Mouse (Mus musculus): Measurements from ENCODE around the gene Gpatch2. TPM values are rescaled to one million over a fixed set of nuclear protein-coding genes. Genes with fewer than 3 reads are reported as not detected.

Gpatch2 gene
- polyA plus RNA-seq, 1 experiment from 2014 or later, result 11.9 TPM

GRCm38 (mm10) chr1:187356904-187357303, 141.6 kb downstream of the Gpatch2 start:
- no peak overlapping the region for H3K27ac ChIP-seq (ENCODE audit: low read length)
- ATAC-seq (no peak), DNase-seq (ENCODE audit: low spot score) (no peak)
- no peak overlapping the region for H3K4me3 ChIP-seq (ENCODE audit: low read depth, low read length)
- no peaks in the 10 kb centered on the region for H3K27me3 ChIP-seq (replicated peaks; ENCODE audit: insufficient read depth, low read length)
- H3K9ac ChIP-seq (replicated peaks; ENCODE audit: low read depth), result no peak overlapping the region
- no peak for TF ChIP-seq EP300 (IDR thresholded peaks at IDR 0.05)
- no peak for TF ChIP-seq CTCF (IDR thresholded peaks at IDR 0.05)
- no peaks in the 10 kb centered on the region for H3K36me3 ChIP-seq (ENCODE audit: insufficient read depth, low read length)
- H3K4me2 ChIP-seq (replicated peaks; ENCODE audit: low read depth, low read length), result no peak overlapping the region
- H3K9me3 ChIP-seq (ENCODE audit: low read length), result no peaks in the 10 kb centered on the region
- 89% methylated on average over 8 of the region's 8 CpGs for WGBS
- H3K4me1 ChIP-seq (ENCODE audit: insufficient read depth, low read depth, low read length), result no peaks in the 10 kb centered on the region

- H3K4me1 ChIP-seq (ENCODE audit: insufficient read depth, low read depth, low read length), result no peaks in the 10 kb centered on the region
- WGBS, result 38% methylated on average over 3 of the region's 3 CpGs
- TF ChIP-seq CTCF (IDR thresholded peaks at IDR 0.05) (peak; percentile 9; the same call in 1 of the 2 replicates), EP300 (IDR thresholded peaks at IDR 0.05) (no peak)
- H3K4me2 ChIP-seq (replicated peaks; ENCODE audit: low read depth, low read length), result no peak overlapping the region
- no peak for DNase-seq (ENCODE audit: low spot score)
- no peak overlapping the region for H3K27ac ChIP-seq (ENCODE audit: low read length)
- H3K9ac ChIP-seq (replicated peaks; ENCODE audit: low read depth), result no peak overlapping the region
- ATAC-seq, result no peak
- H3K4me3 ChIP-seq (ENCODE audit: low read depth, low read length), result no peak overlapping the region
- H3K9me3 ChIP-seq (ENCODE audit: low read length), result no peaks in the 10 kb centered on the region
- H3K27me3 ChIP-seq (replicated peaks; ENCODE audit: insufficient read depth, low read length), result no peaks in the 10 kb centered on the region
- no peaks in the 10 kb centered on the region for H3K36me3 ChIP-seq (ENCODE audit: insufficient read depth, low read length)
Measured at GRCm38 (mm10) chr1:187360240-187360639, 144.9 kb downstream of the Gpatch2 start.

- Histone ChIP-seq H3K9me3 (ENCODE audit: low read length) (no peaks in the 10 kb centered on the region), H3K4me1 (ENCODE audit: insufficient read depth, low read depth, low read length) (no peaks in the 10 kb centered on the region), H3K27ac (ENCODE audit: low read length) (no peak overlapping the region), H3K9ac (replicated peaks; ENCODE audit: low read depth) (no peak overlapping the region), H3K4me3 (ENCODE audit: low read depth, low read length) (no peak overlapping the region), H3K36me3 (ENCODE audit: insufficient read depth, low read length) (no peaks in the 10 kb centered on the region), H3K4me2 (replicated peaks; ENCODE audit: low read depth, low read length) (no peak overlapping the region), H3K27me3 (replicated peaks; ENCODE audit: insufficient read depth, low read length) (no peaks in the 10 kb centered on the region)
- TF ChIP-seq CTCF (IDR thresholded peaks at IDR 0.05) (no peak), EP300 (IDR thresholded peaks at IDR 0.05) (no peak)
- 84% methylated on average over 5 of the region's 5 CpGs for WGBS
- DNase-seq (ENCODE audit: low spot score) (no peak), ATAC-seq (no peak)
Measured at GRCm38 (mm10) chr1:187362536-187362935, 147.2 kb downstream of the Gpatch2 start.

- WGBS, result 71% methylated on average over 3 of the region's 3 CpGs
- DNase-seq (ENCODE audit: low spot score), result no peak
- H3K27ac ChIP-seq (ENCODE audit: low read length), result no peak overlapping the region
- H3K27me3 ChIP-seq (replicated peaks; ENCODE audit: insufficient read depth, low read length), result no peaks in the 10 kb centered on the region
- H3K4me3 ChIP-seq (ENCODE audit: low read depth, low read length), result no peak overlapping the region
- H3K36me3 ChIP-seq (ENCODE audit: insufficient read depth, low read length), result no peaks in the 10 kb centered on the region
- ATAC-seq, result no peak
- no peak overlapping the region for H3K4me2 ChIP-seq (replicated peaks; ENCODE audit: low read depth, low read length)
- H3K4me1 ChIP-seq (ENCODE audit: insufficient read depth, low read depth, low read length), result no peaks in the 10 kb centered on the region
- TF ChIP-seq CTCF (IDR thresholded peaks at IDR 0.05) (no peak), EP300 (IDR thresholded peaks at IDR 0.05) (no peak)
- H3K9me3 ChIP-seq (ENCODE audit: low read length), result no peaks in the 10 kb centered on the region
- H3K9ac ChIP-seq (replicated peaks; ENCODE audit: low read depth), result no peak overlapping the region
Measured at GRCm38 (mm10) chr1:187365424-187365823, 150.1 kb downstream of the Gpatch2 start.

GRCm38 (mm10) chr1:187366806-187367205, 151.5 kb downstream of the Gpatch2 start:
- H3K4me3 ChIP-seq (ENCODE audit: low read depth, low read length), result no peak overlapping the region
- TF ChIP-seq EP300 (IDR thresholded peaks at IDR 0.05), result no peak
- peak; percentile 37; the same call in 1 of the 2 replicates for TF ChIP-seq CTCF (IDR thresholded peaks at IDR 0.05)
- WGBS, result 47% methylated on average over 2 of the region's 2 CpGs
- DNase-seq (ENCODE audit: low spot score), result no peak
- no peak overlapping the region for H3K9ac ChIP-seq (replicated peaks; ENCODE audit: low read depth)
- no peak overlapping the region for H3K27ac ChIP-seq (ENCODE audit: low read length)
- H3K4me2 ChIP-seq (replicated peaks; ENCODE audit: low read depth, low read length), result no peak overlapping the region
- H3K27me3 ChIP-seq (replicated peaks; ENCODE audit: insufficient read depth, low read length), result no peaks in the 10 kb centered on the region
- no peaks in the 10 kb centered on the region for H3K36me3 ChIP-seq (ENCODE audit: insufficient read depth, low read length)
- H3K4me1 ChIP-seq (ENCODE audit: insufficient read depth, low read depth, low read length), result no peaks in the 10 kb centered on the region
- ATAC-seq, result no peak
- no peaks in the 10 kb centered on the region for H3K9me3 ChIP-seq (ENCODE audit: low read length)

GRCm38 (mm10) chr1:187369049-187369448, 153.7 kb downstream of the Gpatch2 start:
- 79% methylated on average over 2 of the region's 2 CpGs for WGBS
- Histone ChIP-seq H3K4me1 (ENCODE audit: insufficient read depth, low read depth, low read length) (no peaks in the 10 kb centered on the region), H3K27ac (ENCODE audit: low read length) (no peak overlapping the region), H3K4me3 (ENCODE audit: low read depth, low read length) (no peak overlapping the region), H3K9ac (replicated peaks; ENCODE audit: low read depth) (no peak overlapping the region), H3K9me3 (ENCODE audit: low read length) (no peaks in the 10 kb centered on the region), H3K4me2 (replicated peaks; ENCODE audit: low read depth, low read length) (no peak overlapping the region), H3K36me3 (ENCODE audit: insufficient read depth, low read length) (no peaks in the 10 kb centered on the region), H3K27me3 (replicated peaks; ENCODE audit: insufficient read depth, low read length) (no peaks in the 10 kb centered on the region)
- ATAC-seq (no peak), DNase-seq (ENCODE audit: low spot score) (no peak)
- TF ChIP-seq CTCF (IDR thresholded peaks at IDR 0.05) (no peak), EP300 (IDR thresholded peaks at IDR 0.05) (no peak)

- no peak overlapping the region for H3K4me3 ChIP-seq (ENCODE audit: low read depth, low read length)
- H3K4me1 ChIP-seq (ENCODE audit: insufficient read depth, low read depth, low read length), result no peaks in the 10 kb centered on the region
- WGBS, result 55% methylated on average over 6 of the region's 6 CpGs
- no peaks in the 10 kb centered on the region for H3K9me3 ChIP-seq (ENCODE audit: low read length)
- ATAC-seq, result no peak
- no peak for DNase-seq (ENCODE audit: low spot score)
- H3K36me3 ChIP-seq (ENCODE audit: insufficient read depth, low read length), result no peaks in the 10 kb centered on the region
- TF ChIP-seq EP300 (IDR thresholded peaks at IDR 0.05) (no peak), CTCF (IDR thresholded peaks at IDR 0.05) (no peak)
- no peaks in the 10 kb centered on the region for H3K27me3 ChIP-seq (replicated peaks; ENCODE audit: insufficient read depth, low read length)
- H3K4me2 ChIP-seq (replicated peaks; ENCODE audit: low read depth, low read length), result no peak overlapping the region
- H3K27ac ChIP-seq (ENCODE audit: low read length), result no peak overlapping the region
- H3K9ac ChIP-seq (replicated peaks; ENCODE audit: low read depth), result no peak overlapping the region
Measured at GRCm38 (mm10) chr1:187373506-187373905, 158.2 kb downstream of the Gpatch2 start.
